Mouse (Mus musculus) E14TG2a.4 (cell line): ENCODE measurements around the gene Nat10.

Experiments
- CTCF ChIP-seq: conservative IDR thresholded peaks from 2 replicates; pipeline ENCODE4 v1.5.1; 2014; ENCODE audit warnings: low read length
- POU5F1 ChIP-seq: IDR thresholded peaks from 2 replicates; pipeline ENCODE4 v1.6.1; 2014; ENCODE audit warnings: low read length, borderline replicate concordance

DNA sequence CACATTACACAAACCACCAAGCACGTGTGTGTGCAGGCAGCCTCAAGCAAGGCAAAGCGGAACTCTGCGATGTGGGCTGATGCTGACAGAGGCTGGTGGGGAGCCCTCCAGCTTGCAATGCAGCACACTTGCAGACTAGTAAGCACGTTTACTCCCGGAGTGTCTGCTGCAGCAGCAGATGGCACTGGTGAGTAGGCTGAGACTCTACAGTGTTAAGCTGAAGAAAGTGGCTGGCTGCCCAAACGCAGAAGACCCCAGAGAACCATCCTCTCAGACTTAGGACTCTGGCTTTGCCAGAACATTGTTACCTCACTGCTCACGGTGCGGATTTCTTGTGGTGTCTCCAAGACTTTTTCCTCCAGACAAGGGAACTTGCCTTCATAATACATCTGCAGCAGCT, 30.1 kb downstream of the Nat10 start:
- no peak for TF ChIP-seq CTCF
- TF ChIP-seq POU5F1 = no peak
